Mouse (Mus musculus) ES-Bruce4 (cell line): ENCODE data around the gene Tor1a. TPM values are rescaled to one million over a fixed set of nuclear protein-coding genes. Genes with fewer than 3 reads are reported as not detected.

Experiments
- H3K27ac ChIP-seq: 2 replicates; pipeline ENCODE4 v1.5.1; 2012; ENCODE audit warnings: low read length, inconsistent platforms; ENCODE audit not compliant: insufficient read depth
- H3K27me3 ChIP-seq: 2 replicates; pipeline ENCODE4 v1.6.1; 2012; ENCODE audit warnings: mild to moderate bottlenecking, low read length, inconsistent platforms; ENCODE audit not compliant: control insufficient read depth, poor library complexity, insufficient read depth, severe bottlenecking
- H3K36me3 ChIP-seq: 2 replicates; pipeline ENCODE4 v1.6.1; 2012; ENCODE audit warnings: inconsistent platforms, mild to moderate bottlenecking, low read length, moderate library complexity; ENCODE audit not compliant: control insufficient read depth, poor library complexity, insufficient read depth, severe bottlenecking
- H3K4me1 ChIP-seq: one replicate; pipeline ENCODE4 v1.8.1; 2011; ENCODE audit warnings: low read length; ENCODE audit not compliant: control insufficient read depth, insufficient read depth
- H3K4me3 ChIP-seq: 2 replicates; pipeline ENCODE4 v1.5.1; 2011; ENCODE audit warnings: low read depth, mild to moderate bottlenecking, low read length
- H3K9ac ChIP-seq: 2 replicates; pipeline ENCODE4 v1.6.1; 2012; ENCODE audit warnings: low read depth, mild to moderate bottlenecking, inconsistent platforms; ENCODE audit not compliant: poor library complexity, severe bottlenecking
- H3K9me3 ChIP-seq: replicated peaks from 2 replicates; pipeline ENCODE4 v1.6.1; 2012; ENCODE audit warnings: mild to moderate bottlenecking, low read length, inconsistent platforms; ENCODE audit not compliant: control insufficient read depth, poor library complexity, insufficient read depth, severe bottlenecking
- CTCF ChIP-seq: IDR thresholded peaks from one replicate; pipeline ENCODE4 v1.8.1; 2011; ENCODE audit warnings: low read depth, low read length
- EP300 ChIP-seq: IDR thresholded peaks from 2 replicates; pipeline ENCODE4 v1.6.1; 2011; ENCODE audit warnings: low read depth, low read length; ENCODE audit not compliant: insufficient read depth
- POLR2A ChIP-seq: IDR thresholded peaks from one replicate; pipeline ENCODE4 v1.8.1; 2011; ENCODE audit warnings: low read length; ENCODE audit not compliant: insufficient read depth
- polyA plus RNA-seq: library from polyadenylated mRNA; stranded (reverse); fragments of >200 nt; gene quantifications from 2 replicates; pipeline ENCODE4 v1.2.4, GENCODE M21; 2011; ENCODE audit warnings: low read depth; ENCODE audit not compliant: missing spikeins, insufficient read depth, insufficient read length

The Tor1a gene
- polyA plus RNA-seq: 27.5 and 31.0 TPM in 2 replicates

DNA sequence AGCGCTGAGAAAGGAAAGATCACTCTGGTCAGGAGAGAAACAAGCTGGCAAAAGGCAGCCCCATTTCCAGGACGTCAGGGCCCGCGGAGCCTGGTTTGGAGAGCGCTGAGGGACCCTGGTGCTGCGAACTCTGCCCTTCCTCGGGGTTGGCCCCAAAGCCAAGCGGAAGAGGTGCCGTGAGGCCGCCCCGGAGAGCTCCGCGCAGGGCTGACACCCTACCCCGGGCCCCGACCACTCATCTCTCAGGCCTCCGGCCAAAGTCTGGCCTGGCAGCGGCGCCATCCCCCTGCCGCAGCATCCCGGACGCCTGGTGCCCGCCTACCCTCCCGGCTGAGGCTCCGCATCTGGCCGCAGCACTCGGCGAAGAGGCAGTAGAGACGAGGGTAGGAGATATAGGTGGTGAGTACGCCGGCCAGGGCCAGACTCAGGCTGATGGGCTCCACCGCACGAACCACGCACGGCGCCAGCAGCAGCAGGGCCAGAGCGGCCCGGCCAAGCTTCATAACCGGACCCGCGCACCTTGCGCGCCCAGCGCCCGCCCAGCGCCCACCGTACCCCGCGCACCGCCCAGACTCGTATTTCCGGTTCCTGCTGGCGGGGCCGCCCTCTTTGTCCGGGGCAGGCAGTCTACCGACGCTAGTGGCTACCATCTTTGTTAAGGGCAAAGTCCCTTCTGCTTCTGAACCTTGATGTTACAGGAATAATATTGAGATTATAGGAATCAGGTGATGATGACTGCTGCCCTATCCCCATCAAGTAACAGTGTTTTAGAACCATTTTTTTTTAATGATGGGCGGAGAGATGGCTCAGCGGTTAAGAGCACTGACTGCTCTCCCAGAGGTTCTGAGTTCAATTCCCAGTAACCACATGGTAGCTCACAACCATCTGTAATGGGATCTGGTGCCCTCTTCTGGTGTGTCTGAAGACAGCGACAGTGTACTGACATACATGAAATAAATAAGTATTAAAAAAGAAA, at the start of gene Tor1a:
TSS of gene Tor1a (minus strand) at position 582 of the 976 bp plus-strand sequence.
- Histone ChIP-seq H3K9me3 (no peaks in the 10 kb centered on the region), H3K9ac (peak within 1 kb of the TSS; percentile 72), H3K4me1 (no peaks in the 10 kb centered on the region), H3K36me3 (peaks cover 16% of the 10 kb centered on the region), H3K4me3 (peak within 1 kb of the TSS; percentile 84), H3K27ac (no peak within 1 kb of the TSS), H3K27me3 (no peaks in the 10 kb centered on the region)
- TF ChIP-seq EP300: 0 out of 2 replicates have a peak, but pooled peaks have one; percentile 16
- TF ChIP-seq POLR2A: peak; percentile 84
- no peak for TF ChIP-seq CTCF

DNA sequence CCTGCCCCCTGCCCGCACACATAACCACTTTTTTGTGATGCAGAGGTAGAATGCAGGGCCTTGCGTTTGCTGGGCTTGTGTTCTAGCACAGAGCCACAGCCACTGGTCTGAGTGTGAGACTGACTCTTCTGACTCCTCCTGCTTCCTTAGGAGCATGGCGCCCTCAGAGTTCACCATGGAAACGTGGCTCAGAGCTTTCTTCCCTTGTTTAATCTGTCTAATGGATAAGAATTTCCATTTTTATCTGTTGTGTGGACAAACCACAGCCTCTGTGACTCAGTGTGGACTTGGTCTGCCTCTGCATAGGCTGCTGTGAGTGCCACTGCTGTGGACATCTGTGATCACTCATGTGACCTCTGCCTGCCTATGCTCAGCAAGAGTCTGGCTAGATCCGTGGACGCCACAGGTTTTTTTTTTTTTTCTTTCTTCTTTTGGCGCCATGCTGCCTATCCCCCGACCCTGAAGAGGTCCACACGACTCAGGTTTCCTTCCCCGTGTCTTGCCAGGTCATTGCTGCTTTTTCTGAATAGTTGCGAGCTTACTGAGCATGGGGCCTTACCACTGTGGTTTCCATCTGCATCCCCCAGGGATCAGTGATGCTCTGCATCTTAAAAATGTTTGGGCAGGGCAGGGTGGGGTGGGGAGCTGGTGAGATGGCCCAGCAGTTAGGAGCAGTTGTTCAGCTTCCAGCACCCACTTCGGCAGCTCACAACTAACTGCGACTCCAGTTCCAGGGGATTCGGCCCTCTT, 45.8 kb upstream of the Tor1a start:
- H3K36me3 ChIP-seq: no peaks in the 10 kb centered on the region
- H3K4me3 ChIP-seq: no peak overlapping the region
- H3K4me1 ChIP-seq: no peaks in the 10 kb centered on the region
- H3K27me3 ChIP-seq: no peaks in the 10 kb centered on the region
- H3K27ac ChIP-seq: no peak overlapping the region
- H3K9ac ChIP-seq: no peak overlapping the region
- TF ChIP-seq EP300: no peak
- no peaks in the 10 kb centered on the region for H3K9me3 ChIP-seq

DNA sequence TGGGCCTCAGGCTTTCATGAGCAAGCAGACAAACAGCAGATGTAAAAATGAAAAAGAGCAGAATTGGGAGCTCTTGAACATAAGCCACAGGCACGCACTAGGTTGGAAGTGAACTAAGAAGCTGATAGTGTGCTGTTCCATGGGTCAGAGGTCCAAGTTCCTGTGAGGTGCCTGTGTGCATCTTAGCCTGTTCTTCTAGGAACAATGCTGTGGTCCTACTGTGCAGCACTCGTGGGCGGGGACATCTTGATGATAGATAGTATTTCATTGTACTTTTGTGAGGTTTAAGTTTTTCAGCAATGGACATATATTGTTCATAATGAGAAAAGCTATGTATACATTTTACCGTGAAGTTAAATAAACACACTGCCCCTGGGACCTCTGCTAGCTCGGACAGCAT, 39.5 kb upstream of the Tor1a start:
- H3K9me3 ChIP-seq: no peaks in the 10 kb centered on the region
- no peak overlapping the region for H3K9ac ChIP-seq
- TF ChIP-seq CTCF (no peak), EP300 (no peak), POLR2A (no peak)
- no peaks in the 10 kb centered on the region for H3K36me3 ChIP-seq
- H3K27me3 ChIP-seq: no peaks in the 10 kb centered on the region
- H3K4me1 ChIP-seq: no peaks in the 10 kb centered on the region
- H3K4me3 ChIP-seq: no peak overlapping the region
- no peak overlapping the region for H3K27ac ChIP-seq

DNA sequence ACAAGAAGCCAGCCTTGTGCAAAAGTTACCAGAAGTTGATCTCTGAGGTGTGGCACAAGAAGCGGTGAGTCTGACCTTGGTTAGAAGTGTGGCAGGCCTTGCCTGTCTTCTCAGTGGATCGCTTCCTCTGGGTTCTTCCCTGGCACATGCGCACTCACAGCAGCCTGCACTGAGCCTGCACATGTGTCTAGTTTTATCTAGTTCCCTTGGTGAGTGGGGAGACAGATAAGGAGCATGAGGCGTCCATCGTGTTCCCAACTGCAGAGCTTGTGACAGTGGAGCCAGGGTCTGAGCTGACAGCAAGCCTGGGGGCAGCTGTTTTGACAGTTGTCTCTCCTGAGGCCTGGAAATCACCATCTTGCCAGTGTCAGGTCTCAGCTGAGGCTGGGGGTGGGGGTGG, 38.7 kb upstream of the Tor1a start:
- no peak overlapping the region for H3K27ac ChIP-seq
- TF ChIP-seq EP300 (no peak), POLR2A (no peak)
- no peaks in the 10 kb centered on the region for H3K9me3 ChIP-seq
- H3K36me3 ChIP-seq: no peaks in the 10 kb centered on the region
- no peaks in the 10 kb centered on the region for H3K27me3 ChIP-seq
- no peak overlapping the region for H3K4me3 ChIP-seq
- H3K9ac ChIP-seq: no peak overlapping the region
- H3K4me1 ChIP-seq: no peaks in the 10 kb centered on the region

DNA sequence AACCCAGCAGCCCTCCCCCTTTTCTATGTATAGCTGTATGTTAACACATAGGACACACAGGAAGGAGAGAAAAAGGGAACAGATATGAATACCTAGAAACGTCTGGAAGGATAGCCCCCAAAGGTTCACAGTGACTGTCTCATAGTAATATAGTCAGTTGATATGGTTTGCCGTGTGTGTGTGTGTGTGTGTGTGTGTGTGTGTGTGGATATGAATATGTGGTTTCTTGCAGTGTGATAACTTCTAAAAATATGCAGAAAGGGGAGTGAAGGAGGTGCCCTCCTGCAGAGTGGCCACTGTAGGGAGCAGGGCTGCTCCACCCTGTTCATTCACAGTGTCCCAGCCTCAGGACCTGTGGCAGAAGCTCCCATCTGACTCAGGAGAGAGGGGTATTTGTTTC, 37.7 kb upstream of the Tor1a start:
- TF ChIP-seq EP300: no peak
- TF ChIP-seq CTCF: no peak
- TF ChIP-seq POLR2A: no peak
- Histone ChIP-seq H3K4me3 (no peak overlapping the region), H3K27ac (no peak overlapping the region), H3K36me3 (no peaks in the 10 kb centered on the region), H3K27me3 (no peaks in the 10 kb centered on the region), H3K9me3 (no peaks in the 10 kb centered on the region), H3K9ac (no peak overlapping the region), H3K4me1 (no peaks in the 10 kb centered on the region)

DNA sequence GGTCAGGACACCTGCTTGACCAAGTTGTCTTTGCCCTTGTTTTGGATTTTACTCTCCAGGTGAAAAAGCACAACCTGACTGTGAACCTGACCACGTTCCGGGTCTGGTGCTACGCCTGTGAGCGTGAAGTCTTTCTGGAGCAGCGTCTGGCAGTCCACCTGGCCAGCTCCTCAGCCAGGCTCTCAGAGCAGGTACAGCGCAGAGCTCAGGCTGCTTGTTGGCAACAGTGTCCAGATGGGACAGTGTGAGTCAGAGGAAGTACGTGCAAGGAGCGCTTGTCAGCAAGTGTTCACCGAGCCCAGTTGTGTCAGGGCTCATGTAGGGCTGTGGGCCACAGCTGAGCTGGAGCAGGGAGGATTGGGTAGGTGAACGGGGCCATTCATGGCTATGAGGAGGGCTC, 35.1 kb upstream of the Tor1a start:
- Histone ChIP-seq H3K27ac (no peak overlapping the region), H3K27me3 (no peaks in the 10 kb centered on the region), H3K4me3 (no peak overlapping the region), H3K36me3 (no peaks in the 10 kb centered on the region), H3K4me1 (no peaks in the 10 kb centered on the region), H3K9me3 (no peaks in the 10 kb centered on the region), H3K9ac (no peak overlapping the region)
- TF ChIP-seq POLR2A (no peak), CTCF (no peak), EP300 (no peak)
